Mouse (Mus musculus): ENCODE results near the gene Bcl2l14.

Gene Bcl2l14

DNA sequence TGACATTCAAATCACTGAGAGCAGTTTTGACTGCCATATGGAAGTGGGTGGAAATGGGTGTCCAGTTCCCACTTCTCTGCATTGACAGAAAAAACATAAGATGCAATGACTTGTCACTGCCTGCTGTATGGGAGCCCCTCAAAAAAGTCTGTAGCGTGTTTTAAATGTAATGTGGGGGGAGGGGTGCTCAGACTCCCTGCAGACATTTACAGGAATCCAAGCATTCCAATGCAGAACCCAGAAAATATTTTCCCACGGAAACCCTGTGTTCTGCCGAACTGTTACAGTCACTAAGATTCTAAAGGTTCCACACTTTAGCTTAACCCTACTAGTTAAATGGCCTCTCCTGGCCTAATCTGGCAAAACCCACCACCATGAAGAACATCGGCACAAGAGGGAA lies at the start of gene Bcl2l14:
Gene Bcl2l14 (plus strand): TSS at position 301 of the 400 bp plus-strand sequence.
- DNase-seq (ENCODE audit: low read depth in 1 of 2, low spot score in 2 of 2), result no peak

DNA sequence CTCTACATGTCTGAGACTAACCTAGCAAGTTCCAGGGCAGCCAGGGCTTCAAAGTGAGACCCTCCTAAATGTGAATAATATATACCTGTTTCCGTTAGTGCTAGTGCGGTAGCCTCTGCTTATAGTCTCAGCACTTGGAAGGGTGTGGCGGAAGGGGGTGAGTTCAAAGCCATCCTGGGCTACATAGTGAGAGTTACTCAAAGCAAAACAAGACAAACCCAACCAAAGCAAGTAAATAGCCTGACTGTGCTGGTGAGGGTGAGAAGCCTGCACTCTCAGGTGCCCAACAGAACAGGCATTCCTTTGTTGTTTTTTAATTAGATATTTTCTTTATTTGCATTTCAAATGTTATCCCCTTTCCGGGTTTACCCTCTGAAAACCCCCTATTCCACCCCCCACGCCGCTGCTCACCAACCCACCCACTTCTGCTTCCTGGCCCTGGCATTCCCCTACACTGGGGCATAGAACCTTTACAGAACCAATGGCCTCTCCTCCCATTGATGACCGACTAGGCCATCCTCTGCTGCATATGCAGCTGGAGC lies 47.5 kb upstream of the Bcl2l14 start:
- no peak for DNase-seq (ENCODE audit: low read depth in 1 of 2, low spot score in 2 of 2)

DNA sequence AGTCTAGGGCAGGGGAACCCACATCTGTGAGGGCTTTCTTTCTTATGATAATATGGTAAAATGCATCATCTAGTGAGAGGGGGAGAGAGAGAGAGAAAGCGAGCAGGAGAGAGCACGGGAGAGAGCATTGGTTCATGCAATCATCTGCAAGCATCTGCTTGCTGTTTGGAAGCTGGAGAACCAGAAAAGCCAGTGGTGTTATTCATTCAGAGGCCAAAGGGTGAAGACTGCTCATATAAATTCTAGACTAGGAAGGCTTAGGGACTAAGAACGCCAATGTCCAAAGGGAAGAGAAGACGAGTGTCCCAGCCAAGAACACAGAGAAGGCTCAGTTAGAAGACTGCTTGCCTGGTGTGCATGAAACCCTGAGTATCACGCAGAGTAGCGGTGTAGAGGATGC lies 43.2 kb upstream of the Bcl2l14 start:
- DNase-seq (ENCODE audit: low read depth in 1 of 2, low spot score in 2 of 2), result no peak

DNA sequence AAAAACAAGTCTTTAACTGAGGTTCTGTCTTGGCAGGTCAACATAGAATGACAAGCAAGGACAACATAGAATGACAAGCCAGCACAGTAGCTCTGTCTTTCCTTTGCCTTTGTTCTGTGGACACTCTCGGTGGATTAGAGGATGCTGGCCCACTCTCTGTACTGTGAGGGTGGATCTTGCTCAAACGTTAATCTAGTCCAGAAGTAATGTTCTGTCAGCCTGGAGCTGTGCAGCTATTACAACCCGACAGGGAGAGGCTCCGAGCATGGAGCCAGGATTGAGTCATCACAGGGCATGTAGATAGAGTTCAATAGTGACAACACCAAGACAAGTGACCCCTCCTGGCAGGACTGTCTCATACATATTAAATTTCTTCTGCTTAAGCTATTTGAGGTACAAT lies 42.4 kb upstream of the Bcl2l14 start:
- DNase-seq (ENCODE audit: low read depth in 1 of 2, low spot score in 2 of 2), result no peak

DNA sequence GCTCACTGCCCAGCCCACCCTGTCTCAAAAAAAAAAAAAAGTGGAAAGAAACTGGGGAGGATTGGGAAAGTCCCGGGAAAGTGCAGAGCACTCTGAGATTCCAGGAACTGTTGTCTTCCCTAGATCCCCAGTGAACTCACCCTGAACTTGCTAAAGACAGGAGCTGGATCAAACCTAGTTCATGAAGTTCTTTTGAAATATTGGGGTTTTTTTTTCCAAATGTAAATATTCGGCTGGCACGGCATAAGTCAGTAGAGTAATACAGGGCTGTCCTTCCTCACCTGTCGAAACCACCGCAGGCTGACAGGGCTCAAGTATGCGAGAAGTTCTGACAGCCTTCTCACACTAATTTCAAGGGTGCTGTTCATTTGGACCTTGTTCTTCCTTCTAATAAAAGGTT lies 38.5 kb upstream of the Bcl2l14 start:
- DNase-seq (ENCODE audit: low read depth in 1 of 2, low spot score in 2 of 2), result no peak

DNA sequence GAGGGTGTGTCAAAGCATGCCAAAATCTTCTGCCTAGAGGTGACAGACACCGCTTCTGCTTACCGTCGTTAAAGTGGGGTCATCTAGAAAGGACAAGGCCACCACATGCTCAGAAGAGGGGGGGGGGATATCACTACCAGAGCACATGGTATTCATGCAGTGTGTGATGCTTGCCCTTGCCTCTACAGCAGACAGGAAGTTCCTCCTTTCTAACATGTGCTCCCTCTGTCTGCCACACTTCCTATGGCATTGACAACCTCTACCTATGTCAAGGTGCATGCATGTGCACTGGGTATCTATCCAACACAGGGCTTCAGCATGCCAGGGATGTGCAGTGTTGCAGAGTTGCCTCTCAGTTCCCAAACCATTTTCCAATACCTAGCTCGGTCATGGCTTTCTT lies 36.0 kb upstream of the Bcl2l14 start:
- no peak for DNase-seq (ENCODE audit: low read depth in 1 of 2, low spot score in 2 of 2)

DNA sequence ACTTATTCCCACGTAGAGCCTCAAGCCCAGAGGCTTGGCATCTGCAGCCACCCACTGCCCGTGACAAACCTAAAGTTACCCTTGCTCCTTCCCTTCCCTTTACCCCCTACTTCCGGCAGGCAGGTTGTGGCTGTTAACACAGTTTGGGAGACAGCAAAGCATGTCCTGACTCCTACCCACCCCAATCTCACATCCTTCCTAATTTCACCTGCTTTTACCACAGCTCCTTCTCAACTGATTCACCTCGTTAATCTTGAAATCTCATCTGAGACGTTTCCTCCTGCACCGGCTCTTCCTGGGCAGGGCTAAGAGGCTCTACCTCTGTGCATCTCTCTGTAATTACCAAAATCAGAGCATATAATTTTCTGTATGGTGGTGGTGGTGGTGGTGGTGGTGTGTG lies 31.5 kb upstream of the Bcl2l14 start:
- no peak for DNase-seq (ENCODE audit: low read depth in 1 of 2, low spot score in 2 of 2)

DNA sequence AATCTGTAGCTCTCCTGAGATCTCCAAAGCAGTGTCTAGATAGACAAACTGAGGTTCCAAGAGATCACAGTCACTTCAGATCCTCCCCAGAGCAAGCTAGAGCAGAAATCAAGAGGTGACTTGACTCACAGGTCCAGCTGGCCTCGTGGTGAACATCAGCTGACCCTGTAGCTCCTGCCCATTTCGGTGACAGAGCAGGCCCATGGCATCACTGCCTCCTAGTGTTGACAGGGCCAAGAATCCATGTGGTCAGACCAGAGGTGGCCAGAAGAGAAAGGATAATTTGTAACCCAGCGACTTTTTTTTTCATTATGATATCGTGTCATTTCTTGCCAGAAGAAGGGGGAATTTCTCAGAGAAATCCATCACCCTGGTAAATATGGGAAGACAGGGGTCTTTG lies 30.2 kb upstream of the Bcl2l14 start:
- DNase-seq (ENCODE audit: low read depth in 1 of 2, low spot score in 2 of 2), result peak in 1 of 2 experiments; percentile 16

DNA sequence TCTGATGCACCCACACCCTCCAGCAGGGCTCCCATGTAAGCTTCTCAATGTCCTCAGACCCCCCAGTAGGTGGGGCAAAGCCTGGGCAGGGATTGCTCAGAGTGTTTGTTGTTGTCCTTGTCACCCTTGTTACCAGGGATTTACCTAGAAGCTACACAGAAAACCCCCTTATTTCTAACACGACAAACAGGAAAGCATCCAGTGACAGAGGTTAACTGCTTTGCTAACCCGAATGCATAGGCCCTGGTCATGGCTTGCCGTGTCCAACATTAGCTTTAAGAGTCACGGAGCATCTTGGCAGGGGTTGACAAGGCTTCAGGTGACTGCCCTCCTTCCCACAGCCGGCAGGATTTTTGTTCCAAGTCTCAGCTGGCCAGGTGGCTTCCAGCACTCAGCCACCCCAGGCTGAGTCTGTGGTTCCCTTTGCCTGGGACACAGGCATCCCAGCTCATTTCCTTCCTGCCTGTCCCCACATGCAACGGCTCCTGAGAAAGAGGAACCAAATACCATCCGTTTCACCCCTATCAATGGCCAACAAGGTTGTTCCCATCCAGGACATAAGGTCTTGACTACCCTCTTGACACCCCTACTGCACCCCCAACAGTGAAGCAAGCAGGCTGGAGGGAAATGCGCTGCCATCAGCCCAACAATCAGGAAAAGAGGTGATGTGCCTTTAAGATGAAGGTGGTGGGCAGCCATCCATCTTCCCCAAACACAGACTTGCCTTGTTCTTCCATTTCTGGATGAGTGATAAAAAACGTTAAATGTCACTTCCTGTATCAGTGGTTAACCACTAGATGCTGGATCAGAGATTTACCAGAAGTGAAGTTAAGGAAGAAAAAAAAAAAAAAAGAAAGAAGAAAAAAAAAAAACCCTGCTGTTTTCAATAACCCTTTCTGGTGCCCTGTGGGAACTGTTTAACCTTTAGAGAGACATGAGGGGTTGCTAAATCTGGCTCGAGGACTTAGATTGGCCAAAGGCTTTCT lies 29.5 kb upstream of the Bcl2l14 start:
- DNase-seq (ENCODE audit: low read depth in 1 of 2, low spot score in 2 of 2), result peak; percentile 27 to 59

DNA sequence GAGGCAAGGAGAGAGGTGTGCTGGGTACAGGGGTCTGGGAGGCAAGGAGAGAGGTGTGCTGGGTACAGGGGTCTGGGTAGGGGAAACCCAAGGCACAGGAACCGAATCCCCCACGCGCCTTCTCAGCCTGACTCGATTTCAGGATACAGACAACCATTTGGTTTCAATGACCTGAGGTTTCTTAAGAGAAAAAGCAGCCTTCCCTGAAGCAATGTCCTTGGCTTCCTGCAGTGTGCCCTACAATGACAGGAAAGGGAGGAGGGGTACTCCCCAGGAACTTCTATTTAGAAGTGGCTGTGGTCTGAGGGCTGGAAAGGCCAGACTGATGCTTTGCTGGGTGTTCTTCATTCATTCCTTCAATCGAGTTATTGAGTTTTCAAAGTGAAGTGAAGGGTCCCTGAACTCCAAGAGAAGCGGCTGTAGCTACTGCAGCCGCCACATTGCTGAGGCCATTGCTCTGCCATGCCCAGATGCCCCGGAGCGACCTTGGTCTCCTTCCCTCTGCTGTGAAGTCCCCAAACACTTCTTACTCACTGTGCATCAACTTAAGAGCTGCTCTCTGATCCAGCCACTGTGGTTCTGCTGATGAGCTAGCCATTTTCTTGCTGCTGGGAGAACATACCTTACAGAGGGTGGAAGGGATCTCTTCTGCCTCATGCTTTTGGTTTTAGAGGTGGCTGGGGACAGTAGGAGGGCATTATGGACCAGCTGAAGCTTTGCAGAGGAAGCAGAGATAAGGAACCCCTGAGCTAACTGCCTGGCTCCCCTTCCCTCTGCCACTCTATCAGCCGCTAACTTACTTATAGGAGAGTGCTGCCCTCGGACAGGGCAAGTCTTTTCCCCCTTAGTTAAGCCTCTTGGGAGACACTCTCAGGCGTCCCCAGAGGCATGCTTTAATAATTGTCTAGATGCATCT lies 28.5 kb upstream of the Bcl2l14 start:
- DNase-seq (ENCODE audit: low read depth in 1 of 2, low spot score in 2 of 2), result peak in 1 of 2 experiments; percentile 10

DNA sequence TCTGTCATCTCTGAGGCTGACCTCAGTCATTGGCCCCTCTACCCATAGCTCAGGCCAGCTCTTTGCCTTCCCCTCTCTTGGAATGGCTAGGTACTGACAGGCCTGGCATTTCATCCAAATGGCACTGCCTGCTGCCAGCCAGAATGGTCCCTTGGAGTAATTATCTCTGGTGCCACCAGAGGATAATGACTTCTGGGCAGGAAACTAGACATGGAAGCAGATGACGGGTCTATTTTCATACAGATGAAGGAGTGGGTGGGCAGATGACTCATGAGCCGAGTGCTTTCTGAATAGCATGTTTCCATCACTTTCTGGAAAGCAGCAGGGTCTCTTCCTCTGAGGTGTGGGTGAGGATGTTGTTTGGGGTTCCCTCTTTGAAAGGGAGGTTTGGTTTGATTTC lies 23.2 kb upstream of the Bcl2l14 start:
- no peak for DNase-seq (ENCODE audit: low read depth in 1 of 2, low spot score in 2 of 2)

DNA sequence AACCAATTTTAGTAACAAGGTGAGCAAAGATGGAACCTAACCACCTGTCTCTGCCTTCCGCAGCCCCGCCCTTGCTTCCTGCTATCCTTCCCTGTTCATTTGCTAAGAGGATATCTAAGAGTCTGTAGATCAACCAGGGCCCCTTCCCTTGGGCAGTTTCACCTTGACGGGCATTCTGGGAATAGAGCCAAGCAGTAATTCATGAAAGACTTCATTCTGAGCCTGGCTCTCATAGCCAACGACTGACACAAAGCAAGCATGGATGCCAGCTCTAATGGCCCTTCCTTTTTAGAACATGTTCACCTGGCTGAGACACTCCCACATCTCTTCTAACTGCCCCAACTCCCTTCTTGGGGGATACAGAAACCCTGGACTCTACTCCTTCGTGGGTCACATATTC lies 18.9 kb upstream of the Bcl2l14 start:
- no peak for DNase-seq (ENCODE audit: low read depth in 1 of 2, low spot score in 2 of 2)

DNA sequence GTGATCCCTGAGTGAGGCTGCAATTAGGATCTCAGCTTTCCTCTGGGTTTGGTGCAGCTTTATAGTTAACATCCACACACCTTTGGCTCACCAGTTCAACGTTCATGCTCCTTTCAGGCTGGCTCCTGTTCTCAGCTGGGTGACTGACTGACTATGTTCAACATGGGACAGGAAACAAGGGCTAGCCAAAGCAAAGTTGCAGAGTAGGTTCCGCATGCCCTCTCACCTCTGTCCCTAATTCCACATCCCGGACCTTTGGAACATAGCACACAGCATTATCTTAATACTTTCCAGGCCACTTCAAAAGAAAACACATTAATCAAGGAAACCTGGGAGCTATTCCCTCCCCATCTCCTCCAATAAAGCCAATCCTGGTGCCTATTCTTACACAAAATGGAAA lies 18.3 kb upstream of the Bcl2l14 start:
- no peak for DNase-seq (ENCODE audit: low read depth in 1 of 2, low spot score in 2 of 2)

DNA sequence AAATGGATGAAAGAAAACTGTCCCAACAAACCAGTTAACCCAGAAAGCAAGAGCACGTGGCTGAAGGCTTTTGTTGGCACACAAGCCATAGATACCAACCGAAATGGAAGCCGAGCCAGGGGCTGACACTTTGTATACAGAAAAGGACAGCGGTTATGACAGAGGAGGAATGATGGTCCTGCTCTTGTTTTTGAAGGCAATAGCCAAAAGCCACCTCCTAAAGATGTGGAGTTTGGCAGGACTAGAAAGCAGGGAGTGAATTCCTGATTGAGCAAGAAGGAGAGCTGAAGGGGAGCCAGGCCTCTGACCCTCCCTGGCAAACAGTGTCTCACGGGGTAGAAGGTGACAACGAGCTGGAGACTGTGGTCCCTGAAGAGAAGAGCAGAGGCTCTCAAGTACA lies 14.7 kb upstream of the Bcl2l14 start:
- DNase-seq (ENCODE audit: low read depth in 1 of 2, low spot score in 2 of 2), result no peak

DNA sequence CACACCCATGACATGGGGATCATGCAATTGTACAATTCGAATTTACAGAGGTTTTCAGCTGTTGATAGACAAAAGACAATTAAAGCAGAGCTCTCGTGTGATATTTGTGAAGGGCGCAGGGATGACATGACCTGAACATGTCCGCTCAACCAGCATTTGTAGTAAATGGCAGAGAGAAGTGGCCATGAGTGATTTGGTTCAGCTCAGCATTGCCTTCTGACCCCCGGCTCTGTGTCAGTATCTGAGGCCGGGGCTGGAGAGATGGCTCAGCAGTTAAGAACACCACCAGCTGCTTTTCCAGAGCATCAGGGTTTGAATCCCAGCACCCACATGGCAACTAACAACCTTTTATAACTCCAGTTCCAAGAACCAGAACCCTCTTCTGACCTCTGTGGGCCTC lies 10.2 kb upstream of the Bcl2l14 start:
- DNase-seq (ENCODE audit: low read depth in 1 of 2, low spot score in 2 of 2), result no peak

DNA sequence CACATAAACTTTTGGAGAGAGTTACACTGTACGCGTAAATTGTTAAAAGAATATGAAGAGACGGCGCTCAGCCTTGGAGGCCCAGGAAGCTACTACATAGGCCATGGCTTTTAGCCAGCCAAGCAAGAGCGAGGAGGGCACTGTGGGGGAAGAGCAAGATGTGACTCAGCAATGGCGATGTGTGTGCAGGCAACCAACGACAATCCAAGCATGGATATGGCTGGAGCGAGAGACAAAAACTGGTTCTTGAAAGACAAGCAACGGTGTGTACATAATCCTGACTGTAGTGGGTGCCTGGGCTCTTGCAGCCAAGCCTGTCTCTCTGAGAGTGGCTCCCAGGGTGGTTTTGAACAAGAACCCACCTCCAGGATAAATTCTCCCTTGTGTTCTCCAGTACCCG lies 8.7 kb upstream of the Bcl2l14 start:
- no peak for DNase-seq (ENCODE audit: low read depth in 1 of 2, low spot score in 2 of 2)

DNA sequence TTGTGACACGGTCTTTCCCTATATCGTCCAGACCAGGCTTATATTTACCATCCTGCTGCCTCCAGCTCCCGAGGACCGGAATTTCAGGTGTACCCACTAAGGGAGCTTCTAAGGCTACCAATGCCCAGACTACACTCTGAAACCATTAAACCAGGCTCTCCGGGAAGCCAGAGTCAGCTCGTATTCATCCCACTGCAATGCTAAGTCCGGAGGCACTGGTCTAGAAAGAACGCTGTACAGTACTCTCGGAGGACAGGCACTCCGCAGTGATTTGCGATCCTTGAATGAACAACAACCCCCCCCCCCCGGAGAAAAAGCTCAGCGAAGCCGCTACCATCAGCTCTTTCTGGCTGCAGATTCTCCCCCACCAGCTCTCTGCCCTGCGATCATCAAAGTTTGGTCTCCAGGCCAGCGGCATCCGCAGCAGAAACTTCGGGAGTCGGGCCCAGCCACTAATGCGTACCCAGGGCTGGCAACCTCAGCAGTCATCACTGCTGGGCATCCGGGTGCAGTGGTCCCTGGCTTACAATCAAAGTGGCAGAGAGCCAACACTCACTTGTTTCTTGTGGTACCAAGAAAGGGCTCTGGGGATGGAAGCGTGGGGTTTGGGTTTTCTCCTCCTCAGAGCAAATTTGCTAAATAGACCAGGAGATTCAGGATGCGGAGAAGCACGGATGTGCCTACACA lies 7.6 kb upstream of the Bcl2l14 start:
- DNase-seq (ENCODE audit: low read depth in 1 of 2, low spot score in 2 of 2), result no peak

DNA sequence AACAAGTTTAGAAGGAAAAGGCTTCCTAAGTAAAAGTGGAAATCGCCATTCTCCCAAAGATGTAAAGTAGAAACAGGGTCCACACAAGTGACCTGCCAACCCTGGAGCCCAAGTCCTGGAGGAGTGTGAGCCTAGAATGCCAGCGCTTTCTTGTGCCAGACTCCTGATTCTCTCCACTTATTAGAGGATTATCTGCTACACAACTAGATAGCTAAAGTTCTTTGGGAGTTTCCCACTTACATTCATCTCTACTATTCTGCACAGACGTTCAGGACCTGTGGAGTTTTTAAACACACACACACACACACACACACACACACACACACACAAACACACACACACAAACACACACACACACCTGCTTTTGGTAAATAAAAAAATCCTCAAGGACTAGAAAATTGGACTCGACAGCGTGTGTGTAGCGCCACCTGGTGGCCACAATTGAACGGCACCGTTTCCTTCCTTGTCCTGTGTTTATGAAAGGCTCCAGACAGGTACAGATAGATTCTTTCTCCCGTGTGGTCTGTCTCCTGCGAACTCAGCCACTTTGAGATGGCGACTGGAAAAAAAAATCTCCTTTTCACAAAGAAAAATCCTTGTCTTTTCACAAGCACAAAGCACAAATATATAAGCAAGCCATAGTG lies 6.7 kb upstream of the Bcl2l14 start:
- peak in 1 of 2 experiments; percentile 45 for DNase-seq (ENCODE audit: low read depth in 1 of 2, low spot score in 2 of 2)

DNA sequence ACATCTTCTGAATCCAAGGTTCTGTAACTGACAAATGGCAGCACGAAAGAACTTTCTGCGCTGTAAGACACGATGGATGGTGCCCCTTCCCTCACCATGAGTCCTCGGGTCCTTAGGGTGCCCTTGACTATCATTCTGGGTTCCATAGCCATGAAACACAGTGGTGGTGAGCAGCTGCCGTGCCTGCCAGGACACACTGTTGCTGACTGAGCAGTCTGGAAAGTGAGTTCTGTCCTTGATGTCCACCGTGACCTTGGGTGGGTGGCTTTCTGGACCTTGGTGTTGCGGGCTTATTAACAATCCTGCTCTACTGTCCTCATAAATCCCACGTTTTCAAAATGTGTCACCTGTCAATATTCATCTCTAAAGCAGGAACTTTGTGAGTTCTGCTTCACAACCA lies 6.2 kb upstream of the Bcl2l14 start:
- DNase-seq (ENCODE audit: low read depth in 1 of 2, low spot score in 2 of 2), result no peak

DNA sequence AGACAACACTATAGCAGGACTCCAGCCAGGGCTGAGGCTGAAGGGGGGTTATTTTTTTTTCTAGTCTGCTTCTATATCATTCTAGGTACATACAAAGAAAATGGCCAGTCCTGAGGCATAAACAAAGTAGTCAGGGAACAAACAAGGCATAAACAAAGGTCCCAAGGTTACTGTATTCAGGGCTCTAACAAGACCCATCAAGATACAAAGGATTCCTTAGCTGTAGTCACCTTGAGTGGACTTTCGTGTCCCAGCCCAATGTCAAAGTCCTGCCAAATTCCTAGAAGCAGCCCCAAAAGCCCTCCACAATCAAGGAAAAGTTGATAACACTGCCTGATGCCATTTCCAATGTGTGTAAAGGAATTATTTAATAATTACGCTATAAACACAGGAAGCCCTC lies 5.3 kb upstream of the Bcl2l14 start:
- DNase-seq (ENCODE audit: low read depth in 1 of 2, low spot score in 2 of 2), result no peak
